In genomic region chr12:111125666-111126065, GRCm38 (mm10) we compare ENCODE assay signal across 19 mouse cellular contexts. TPM values are rescaled to one million over a fixed set of nuclear protein-coding genes. Genes with fewer than 3 reads are reported as not detected.
"Had no signal": no experiment of that assay in that cellular context is flagged by ENCODE, and none has a peak within 500 bp of the region (broad histone marks: within the 10 kb centered on the region; RNA-seq: fewer than 3 reads in every experiment).

No protein-coding gene starts in this region.

- H3K27me3 ChIP-seq: intestine, embryonic 15.5 days; kidney, embryonic 15.5 days; limb, embryonic 12.5 days; limb, embryonic 15.5 days; liver, embryonic 13.5 days; stomach, embryonic 15.5 days had no signal

- H3K27ac ChIP-seq: intestine, embryonic 15.5 days; kidney, embryonic 15.5 days; limb, embryonic 12.5 days; limb, embryonic 15.5 days; liver, embryonic 13.5 days; stomach, embryonic 15.5 days had no signal

- H3K4me3 ChIP-seq: intestine, embryonic 15.5 days; kidney, embryonic 15.5 days; limb, embryonic 12.5 days; limb, embryonic 15.5 days; liver, embryonic 13.5 days; stomach, embryonic 15.5 days had no signal

- H3K9me3 ChIP-seq: intestine, embryonic 15.5 days; kidney, embryonic 15.5 days; stomach, embryonic 15.5 days had no signal

- H3K4me1 ChIP-seq: intestine, embryonic 15.5 days; kidney, embryonic 15.5 days; limb, embryonic 12.5 days; limb, embryonic 15.5 days; liver, embryonic 13.5 days; stomach, embryonic 15.5 days had no signal

- H3K4me2 ChIP-seq: intestine, embryonic 15.5 days; kidney, embryonic 15.5 days; limb, embryonic 12.5 days; limb, embryonic 15.5 days; liver, embryonic 13.5 days; midbrain, embryonic 11.5 days; stomach, embryonic 15.5 days had no signal

- DNase-seq: left cerebral cortex, postnatal 4 days; liver, embryonic 13.5 days; lung, adult 2 months; lung, postnatal 14 days; lung, postnatal 4 days; midbrain, embryonic 14.5 days; right cerebral cortex, postnatal 25 days; spleen, adult 18-20 months; thymus, postnatal 25 days had no signal

- H3K9ac ChIP-seq: intestine, embryonic 15.5 days; kidney, embryonic 15.5 days; limb, embryonic 12.5 days; limb, embryonic 15.5 days; liver, embryonic 13.5 days; stomach, embryonic 15.5 days had no signal

- H3K36me3 ChIP-seq: intestine, embryonic 15.5 days; limb, embryonic 15.5 days; liver, embryonic 13.5 days; stomach, embryonic 15.5 days had no signal

- ATAC-seq: intestine, embryonic 15.5 days had no signal

RNA-seq across cellular contexts. Expression of gene 4930595D18Rik, which starts 58.6 kb away (rescaled TPM):
- polyA plus RNA-seq: intestine, embryonic 15.5 days; kidney, embryonic 15.5 days; limb, embryonic 12.5 days; limb, embryonic 15.5 days; liver, embryonic 13.5 days; liver, embryonic 16.5 days; lung, adult 2 months; lung, embryonic 16.5 days; midbrain, embryonic 11.5 days; midbrain, embryonic 14.5 days; neural tube, embryonic 11.5 days; neural tube, embryonic 14.5 days; stomach, embryonic 15.5 days had no signal
